Mouse (Mus musculus): ENCODE data around the gene Wnk1. TPM values are rescaled to one million over a fixed set of nuclear protein-coding genes. Genes with fewer than 3 reads are reported as not detected.
A peak's percentile ranks its signal among the peaks of the same experiment; 100 is the strongest.

The Wnk1 gene
- polyA plus RNA-seq, 1 experiment from 2014 or later = 42.6 TPM

DNA sequence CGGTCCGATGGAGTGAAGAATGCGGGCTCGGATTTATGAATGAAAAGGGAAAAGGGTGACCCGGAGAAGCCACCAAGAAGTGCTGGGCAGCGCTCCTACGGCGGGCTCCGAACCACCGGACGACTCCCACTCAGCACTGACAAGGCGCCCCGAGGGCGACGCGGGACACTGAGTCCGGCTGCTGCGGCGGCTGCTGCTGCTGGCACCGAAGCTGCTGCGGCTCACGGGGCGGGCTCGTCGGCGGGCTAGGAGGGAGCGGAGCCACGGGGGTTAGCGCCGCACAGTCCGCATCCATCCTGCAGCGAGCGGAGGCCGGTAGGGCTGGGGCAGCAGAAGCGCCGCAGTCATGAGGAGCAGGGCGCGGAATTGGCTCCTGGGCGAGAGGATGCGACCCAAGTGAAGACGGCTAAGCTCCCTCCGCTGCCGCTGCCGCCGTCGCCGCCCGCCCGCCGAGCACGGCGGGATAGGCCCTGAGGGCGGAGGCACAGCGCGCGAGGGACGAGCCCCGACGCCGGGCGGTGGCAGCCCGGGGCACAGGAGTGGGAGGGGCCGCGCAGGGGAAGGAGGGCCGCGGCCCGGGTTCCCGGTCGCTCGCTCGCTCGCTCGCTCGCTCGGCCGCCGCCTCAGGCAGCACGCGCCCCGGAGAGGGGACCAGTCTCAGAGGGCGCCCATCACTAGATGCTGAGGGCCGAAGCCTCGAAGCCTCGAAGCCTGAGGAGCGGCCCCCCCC, 671 bp downstream of the Wnk1 start:
- Histone ChIP-seq H3K4me1 (replicated peaks) (no peaks in the 10 kb centered on the region), H3K9ac (peak overlapping the region; percentile 94), H3K9me3 (no peaks in the 10 kb centered on the region), H3K4me2 (replicated peaks) (peak overlapping the region; percentile 85), H3K27ac (peak overlapping the region; percentile 99), H3K4me3 (replicated peaks) (peak overlapping the region; percentile 95), H3K36me3 (no peaks in the 10 kb centered on the region), H3K27me3 (replicated peaks) (no peaks in the 10 kb centered on the region)
- peak; percentile 87 for ATAC-seq
- WGBS = under 1% methylated on average over 78 of the region's 85 CpGs

DNA sequence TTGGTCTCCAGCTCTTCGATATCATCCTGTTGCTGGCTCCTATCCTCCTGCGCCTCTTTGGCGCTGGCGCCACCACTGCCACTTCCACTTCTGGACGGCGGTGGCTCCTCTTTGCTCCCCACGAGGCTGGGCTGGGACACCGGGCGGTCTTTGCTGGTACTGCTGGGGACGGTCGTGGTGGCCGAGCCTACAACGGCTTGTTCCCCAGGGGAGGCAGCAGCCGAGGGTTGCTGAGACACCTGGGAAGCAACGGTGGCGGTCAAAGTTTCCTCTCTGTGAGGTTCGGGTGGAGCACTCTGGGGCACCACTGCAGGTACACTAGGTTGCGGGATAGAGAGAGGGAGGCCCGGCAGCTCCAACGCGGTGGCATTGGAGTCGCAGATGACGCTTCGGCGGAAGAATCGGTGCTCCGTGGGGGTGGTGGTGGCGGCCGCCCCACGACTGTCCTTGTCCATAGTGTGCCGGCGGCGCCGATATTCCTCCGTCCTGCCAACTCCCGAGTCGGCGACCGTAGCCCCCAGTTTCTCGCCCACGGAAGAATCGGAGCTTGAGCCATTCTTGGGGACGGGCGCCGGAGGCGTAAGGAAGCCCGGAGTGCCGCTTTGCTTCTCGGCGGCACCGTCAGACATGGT, 1.4 kb downstream of the Wnk1 start:
- peak overlapping the region; percentile 95 for H3K4me3 ChIP-seq (replicated peaks)
- H3K4me2 ChIP-seq (replicated peaks) = peak overlapping the region; percentile 85
- H3K4me1 ChIP-seq (replicated peaks) = no peaks in the 10 kb centered on the region
- no peaks in the 10 kb centered on the region for H3K9me3 ChIP-seq
- 0 out of 2 replicates have a peak, but pooled peaks cover 3% of the 10 kb centered on the region for H3K36me3 ChIP-seq
- H3K27ac ChIP-seq = peak overlapping the region; percentile 99
- H3K9ac ChIP-seq = peak overlapping the region; percentile 94
- ATAC-seq = 0 out of 2 replicates have a peak, but pooled peaks have one; percentile 5
- under 1% methylated on average over 51 of the region's 51 CpGs for WGBS
- no peaks in the 10 kb centered on the region for H3K27me3 ChIP-seq (replicated peaks)

DNA sequence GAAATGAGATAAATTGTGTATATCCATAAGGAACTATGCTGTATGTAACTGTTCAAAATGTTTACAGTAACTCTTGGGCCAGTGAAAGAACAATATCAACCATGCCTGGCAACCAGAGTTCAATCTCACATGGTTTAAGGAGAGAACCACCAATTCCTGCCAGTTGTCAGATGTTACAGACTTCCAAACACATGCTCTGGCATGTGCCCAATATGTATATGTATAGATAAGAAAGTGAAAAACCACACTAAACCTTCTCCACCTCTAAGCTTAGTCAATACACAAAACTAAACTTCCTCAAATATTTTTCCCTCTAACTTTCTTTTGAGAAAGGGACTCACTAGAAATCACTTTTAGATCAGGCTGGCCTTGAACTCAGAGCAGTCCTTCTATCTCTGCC, 13.9 kb downstream of the Wnk1 start:
- Histone ChIP-seq H3K4me2 (replicated peaks) (no peak overlapping the region), H3K27ac (no peak overlapping the region)
- no peak for ATAC-seq

DNA sequence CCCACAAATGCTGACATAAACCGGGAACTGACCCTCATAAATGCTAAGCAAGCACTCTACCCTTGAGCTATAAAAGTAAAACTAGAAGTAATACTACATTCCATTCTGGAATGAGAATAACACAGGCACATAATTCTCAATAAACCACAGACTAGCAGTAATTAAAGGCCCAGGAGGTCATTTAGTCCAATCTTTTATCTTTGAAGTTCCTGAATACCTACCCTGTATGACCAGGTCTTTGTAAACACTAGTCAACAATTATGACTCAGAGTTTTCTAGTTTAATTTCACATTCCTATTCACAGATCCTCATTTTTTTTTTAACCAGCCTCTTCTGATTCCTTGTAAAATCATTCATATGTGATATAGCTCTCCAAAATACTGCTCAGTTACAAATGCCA, 14.7 kb downstream of the Wnk1 start:
- H3K27me3 ChIP-seq (replicated peaks) = no peaks in the 10 kb centered on the region
- no peak overlapping the region for H3K4me2 ChIP-seq (replicated peaks)
- no peak for ATAC-seq
- H3K9me3 ChIP-seq = no peaks in the 10 kb centered on the region
- H3K27ac ChIP-seq = no peak overlapping the region
- no peaks in the 10 kb centered on the region for H3K4me1 ChIP-seq (replicated peaks)
- 60% methylated on average over 1 of the region's 1 CpGs for WGBS
- peaks cover 2% of the 10 kb centered on the region; the same call in 1 of the 2 replicates for H3K36me3 ChIP-seq
- H3K4me3 ChIP-seq (replicated peaks) = no peak overlapping the region
- no peak overlapping the region for H3K9ac ChIP-seq

More for the DNA sequence above, 13.9 kb downstream of the Wnk1 start:
- Histone ChIP-seq H3K9me3 (no peaks in the 10 kb centered on the region), H3K4me1 (replicated peaks) (no peaks in the 10 kb centered on the region), H3K36me3 (peaks cover 8% of the 10 kb centered on the region; the same call in 1 of the 2 replicates), H3K9ac (no peak overlapping the region), H3K27me3 (replicated peaks) (no peaks in the 10 kb centered on the region), H3K4me3 (replicated peaks) (no peak overlapping the region)

DNA sequence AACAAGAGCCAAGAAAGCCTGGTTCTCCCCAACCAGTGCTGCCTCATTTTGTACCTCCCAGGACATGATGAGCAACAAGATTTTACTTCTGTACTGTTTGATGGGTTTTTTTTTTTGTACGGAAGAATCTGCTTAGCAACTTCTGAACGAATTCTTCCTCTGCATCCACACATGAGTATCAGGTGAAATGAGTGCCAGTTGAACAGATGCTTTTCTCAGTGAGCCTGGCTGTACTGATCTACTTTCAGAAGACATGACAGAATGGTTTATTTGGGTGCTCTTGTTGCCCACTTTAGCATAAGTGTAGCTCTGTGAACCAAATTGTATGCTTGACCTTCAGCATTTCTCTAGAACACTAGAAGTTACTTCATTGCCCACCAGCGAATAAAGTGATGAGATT, 16.4 kb downstream of the Wnk1 start:
- no peak overlapping the region for H3K4me2 ChIP-seq (replicated peaks)
- no peaks in the 10 kb centered on the region for H3K27me3 ChIP-seq (replicated peaks)
- no peak overlapping the region for H3K9ac ChIP-seq
- no peak overlapping the region for H3K4me3 ChIP-seq (replicated peaks)
- H3K27ac ChIP-seq = no peak overlapping the region
- no peak for ATAC-seq
- H3K4me1 ChIP-seq (replicated peaks) = no peaks in the 10 kb centered on the region
- no peaks in the 10 kb centered on the region for H3K36me3 ChIP-seq
- WGBS = 87% methylated on average over 3 of the region's 3 CpGs
- H3K9me3 ChIP-seq = no peaks in the 10 kb centered on the region

DNA sequence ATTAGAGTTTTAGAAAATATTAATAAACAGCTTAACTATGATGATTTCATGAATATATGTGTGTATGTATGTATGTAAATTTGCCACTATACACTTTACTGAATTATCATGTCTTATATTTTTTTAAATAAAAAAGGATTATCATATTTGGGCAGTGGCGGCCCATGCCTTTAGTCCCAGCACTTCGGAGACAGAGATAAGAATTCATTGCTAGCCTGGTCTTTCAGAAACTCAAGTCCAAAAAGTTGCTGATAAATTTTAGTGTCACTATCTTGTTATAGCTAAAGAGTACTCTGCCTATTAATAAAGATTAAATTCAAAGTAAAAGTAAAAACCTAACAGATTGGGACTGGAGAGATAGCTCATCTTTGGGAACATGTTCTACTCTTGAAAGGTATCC, 18.8 kb downstream of the Wnk1 start:
- Histone ChIP-seq H3K4me3 (replicated peaks) (no peak overlapping the region), H3K9me3 (no peaks in the 10 kb centered on the region), H3K4me1 (replicated peaks) (no peaks in the 10 kb centered on the region), H3K36me3 (no peaks in the 10 kb centered on the region), H3K9ac (no peak overlapping the region), H3K27me3 (replicated peaks) (no peaks in the 10 kb centered on the region), H3K27ac (no peak overlapping the region), H3K4me2 (replicated peaks) (no peak overlapping the region)
- WGBS = 90% methylated on average over 2 of the region's 2 CpGs
- ATAC-seq = no peak

DNA sequence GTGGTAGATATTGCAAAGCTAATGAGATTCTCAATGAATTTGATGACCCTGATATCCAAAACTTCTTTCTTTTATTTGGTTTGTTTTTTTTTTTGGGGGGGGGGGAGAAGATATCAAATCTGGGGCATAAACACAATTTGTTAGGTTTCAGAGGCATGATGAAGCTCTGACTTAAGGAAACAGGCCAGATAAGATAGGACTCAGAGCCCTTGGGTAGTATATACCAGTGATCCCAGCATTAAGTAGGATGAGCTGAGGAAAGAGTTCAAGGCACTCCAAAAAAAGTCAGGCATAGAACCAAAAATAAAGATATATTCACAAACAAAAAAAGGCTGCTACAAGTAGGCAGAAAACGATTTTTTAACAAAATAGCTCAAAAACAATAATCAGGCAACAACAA, 25.3 kb downstream of the Wnk1 start:
- Histone ChIP-seq H3K4me1 (replicated peaks) (0 out of 2 replicates have a peak, but pooled peaks cover 5% of the 10 kb centered on the region), H3K36me3 (no peaks in the 10 kb centered on the region), H3K4me2 (replicated peaks) (no peak overlapping the region), H3K9me3 (no peaks in the 10 kb centered on the region), H3K4me3 (replicated peaks) (no peak overlapping the region), H3K9ac (no peak overlapping the region), H3K27ac (no peak overlapping the region), H3K27me3 (replicated peaks) (no peaks in the 10 kb centered on the region)
- ATAC-seq = no peak
- 76% methylated on average over 1 of the region's 1 CpGs for WGBS

DNA sequence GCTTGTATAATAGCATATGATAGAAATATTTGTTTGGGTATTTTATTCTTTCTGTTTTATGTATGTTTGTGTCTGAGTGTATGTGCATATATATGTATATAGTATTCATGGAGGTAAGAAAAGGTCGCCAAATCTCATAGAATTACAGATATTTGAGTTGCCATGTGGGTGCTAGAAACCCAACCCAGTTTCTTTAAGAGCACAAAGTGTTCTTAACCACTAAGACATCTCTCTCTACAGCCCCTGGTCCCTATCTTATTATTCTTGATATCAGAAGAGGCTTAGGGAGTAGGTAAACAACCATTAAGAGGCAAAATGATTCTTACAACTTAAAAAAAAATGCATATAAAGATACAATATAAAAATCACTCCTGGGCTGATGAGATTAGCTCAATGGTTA, 27.0 kb downstream of the Wnk1 start:
- no peak overlapping the region for H3K9ac ChIP-seq
- H3K9me3 ChIP-seq = no peaks in the 10 kb centered on the region
- WGBS = 87% methylated on average over 1 of the region's 1 CpGs
- H3K27ac ChIP-seq = no peak overlapping the region
- no peak for ATAC-seq
- no peaks in the 10 kb centered on the region for H3K36me3 ChIP-seq
- no peaks in the 10 kb centered on the region for H3K27me3 ChIP-seq (replicated peaks)
- no peak overlapping the region for H3K4me2 ChIP-seq (replicated peaks)
- 0 out of 2 replicates have a peak, but pooled peaks cover 5% of the 10 kb centered on the region for H3K4me1 ChIP-seq (replicated peaks)
- H3K4me3 ChIP-seq (replicated peaks) = no peak overlapping the region

DNA sequence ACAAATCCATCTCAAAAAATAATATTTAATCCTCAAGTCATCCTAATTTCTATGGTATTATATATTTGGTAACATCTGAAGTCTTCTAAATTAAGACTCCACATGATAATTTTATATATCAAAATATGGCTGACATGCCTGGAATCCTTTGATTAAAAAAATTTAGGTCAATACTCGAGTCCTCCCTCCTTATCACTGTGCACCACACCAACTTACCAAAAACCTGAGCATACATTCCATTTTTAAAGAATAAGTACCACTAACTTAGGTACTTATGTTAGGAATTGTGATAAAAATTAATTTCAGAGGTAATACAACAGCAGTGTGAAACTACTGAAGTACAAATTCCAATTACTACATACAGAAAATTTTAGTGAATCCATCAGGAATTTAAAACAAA, 27.5 kb downstream of the Wnk1 start:
- Histone ChIP-seq H3K4me3 (replicated peaks) (no peak overlapping the region), H3K9ac (no peak overlapping the region), H3K9me3 (no peaks in the 10 kb centered on the region), H3K4me1 (replicated peaks) (0 out of 2 replicates have a peak, but pooled peaks cover 5% of the 10 kb centered on the region), H3K27ac (no peak overlapping the region), H3K36me3 (no peaks in the 10 kb centered on the region), H3K4me2 (replicated peaks) (no peak overlapping the region), H3K27me3 (replicated peaks) (no peaks in the 10 kb centered on the region)
- no peak for ATAC-seq
- WGBS = 80% methylated on average over 1 of the region's 1 CpGs

DNA sequence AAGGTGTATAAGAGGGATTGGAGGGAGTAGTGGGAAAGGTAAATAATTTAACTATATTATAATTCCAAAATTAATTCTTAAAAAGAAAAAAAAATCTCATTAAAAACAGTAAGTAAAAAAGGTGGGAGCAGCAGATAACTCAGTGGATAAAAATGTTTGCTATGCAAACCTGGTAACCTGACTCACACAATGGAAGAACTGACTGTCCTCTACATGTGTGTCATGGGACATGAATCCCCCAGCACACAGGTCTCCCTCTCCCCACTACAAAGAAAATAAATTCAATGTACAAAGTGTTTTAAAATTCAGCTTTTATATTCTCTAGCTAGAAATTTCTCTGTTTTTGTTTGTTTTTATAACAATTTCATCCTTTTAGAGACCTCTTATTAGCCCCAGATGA, 27.9 kb downstream of the Wnk1 start:
- H3K27ac ChIP-seq = no peak overlapping the region
- no peak overlapping the region for H3K9ac ChIP-seq
- H3K4me3 ChIP-seq (replicated peaks) = no peak overlapping the region
- no peak for ATAC-seq
- no peaks in the 10 kb centered on the region for H3K36me3 ChIP-seq
- H3K4me1 ChIP-seq (replicated peaks) = 0 out of 2 replicates have a peak, but pooled peaks cover 5% of the 10 kb centered on the region
- no peaks in the 10 kb centered on the region for H3K27me3 ChIP-seq (replicated peaks)
- H3K9me3 ChIP-seq = no peaks in the 10 kb centered on the region
- no peak overlapping the region for H3K4me2 ChIP-seq (replicated peaks)

DNA sequence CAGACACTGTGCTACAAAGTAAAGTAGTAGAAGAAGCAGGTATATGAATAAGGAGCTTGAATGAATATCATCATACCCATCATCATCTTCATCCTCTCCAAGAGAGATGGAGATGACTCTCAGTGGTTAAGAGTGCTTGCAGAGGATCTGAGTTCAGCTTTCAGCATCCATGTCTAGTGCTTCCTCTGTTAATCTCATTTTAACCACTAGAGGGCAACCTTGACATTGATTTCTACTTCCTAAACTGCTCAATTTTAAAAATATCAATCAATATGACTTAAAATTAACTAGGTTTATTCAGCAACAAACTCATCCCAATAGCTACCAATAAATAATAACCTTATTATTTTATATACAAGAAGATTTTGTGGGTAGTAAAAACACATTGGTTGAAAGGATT, 36.8 kb downstream of the Wnk1 start:
- Histone ChIP-seq H3K27me3 (replicated peaks) (no peaks in the 10 kb centered on the region), H3K27ac (no peak overlapping the region), H3K4me2 (replicated peaks) (no peak overlapping the region), H3K36me3 (no peaks in the 10 kb centered on the region), H3K4me3 (replicated peaks) (no peak overlapping the region), H3K4me1 (replicated peaks) (no peaks in the 10 kb centered on the region), H3K9ac (no peak overlapping the region), H3K9me3 (no peaks in the 10 kb centered on the region)
- no peak for ATAC-seq

DNA sequence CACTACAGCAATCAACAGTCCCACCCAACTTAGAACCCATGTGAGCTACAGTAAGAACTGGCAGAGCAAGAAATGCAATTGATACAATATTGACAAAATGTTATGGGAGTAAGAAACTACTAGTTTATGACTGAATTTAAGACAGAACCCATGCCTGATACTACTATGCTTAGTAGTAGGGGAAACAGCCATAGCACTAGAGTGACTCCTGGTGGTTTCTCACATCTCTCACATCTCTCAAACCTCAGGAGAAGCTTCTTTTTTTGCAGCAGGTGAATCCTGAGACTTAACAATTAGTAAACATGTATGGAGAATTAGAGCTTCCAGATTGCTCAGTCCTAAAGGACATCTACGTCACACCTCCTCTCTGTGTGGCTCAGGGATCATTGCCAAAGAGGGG, 42.0 kb downstream of the Wnk1 start:
- no peak for ATAC-seq
- Histone ChIP-seq H3K9ac (no peak overlapping the region), H3K27me3 (replicated peaks) (no peaks in the 10 kb centered on the region), H3K4me2 (replicated peaks) (no peak overlapping the region), H3K4me1 (replicated peaks) (no peaks in the 10 kb centered on the region), H3K36me3 (no peaks in the 10 kb centered on the region), H3K9me3 (no peaks in the 10 kb centered on the region), H3K4me3 (replicated peaks) (no peak overlapping the region), H3K27ac (no peak overlapping the region)
- WGBS = 76% methylated on average over 1 of the region's 1 CpGs
